Mouse (Mus musculus): ENCODE results near the gene Mmp11.

The Mmp11 gene

DNA sequence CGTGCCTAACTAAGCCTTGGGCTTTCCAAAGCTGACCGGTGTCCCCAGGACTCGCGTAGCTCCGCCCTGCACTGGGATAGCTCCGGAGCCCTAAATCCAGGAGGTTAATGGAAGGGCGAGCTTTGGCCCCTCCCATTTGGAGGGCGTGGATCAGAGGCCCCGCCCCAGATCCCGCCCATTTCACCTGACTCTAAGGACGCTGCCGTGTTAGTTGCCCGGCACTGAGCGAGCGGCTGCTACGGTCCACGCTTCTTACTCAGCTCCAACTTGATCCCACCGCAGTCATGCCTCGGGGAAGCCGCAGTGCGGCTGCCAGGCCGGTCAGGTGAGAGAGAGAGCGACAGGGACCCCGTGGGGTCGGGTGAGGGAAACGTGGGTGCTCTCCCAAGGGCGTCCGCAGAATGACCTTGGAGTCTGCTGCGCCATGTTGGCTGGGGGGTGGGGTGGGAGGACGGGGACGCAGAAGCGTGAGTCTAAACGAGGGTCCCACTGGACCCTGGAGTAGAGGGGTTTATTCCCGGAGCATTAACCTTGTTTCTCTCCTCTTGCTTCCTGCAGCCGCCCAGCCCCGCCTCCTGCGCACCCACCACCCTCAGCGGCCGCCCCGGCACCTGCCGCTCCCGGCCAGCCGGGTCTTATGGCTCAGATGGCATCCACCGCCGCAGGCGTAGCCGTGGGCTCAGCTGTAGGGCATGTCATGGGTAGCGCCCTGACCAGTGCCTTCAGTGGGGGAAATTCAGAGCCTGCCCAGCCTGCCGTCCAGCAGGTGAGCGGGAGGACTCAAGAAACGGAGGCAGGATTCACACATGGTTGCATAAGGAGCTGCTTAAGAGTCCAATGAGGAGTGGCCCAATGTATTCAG lies at the start of gene Mmp11:
Gene Mmp11, minus strand, starts transcription at position 817 of the 862 bp plus-strand sequence.
- DNase-seq (ENCODE audit: low read depth, low spot score) = peak; percentile 86

GRCm38 (mm10) chr10:75979432-75979831 lies 43.1 kb upstream of the Mmp11 start:
- DNase-seq (ENCODE audit: low read depth, low spot score) = no peak

DNA sequence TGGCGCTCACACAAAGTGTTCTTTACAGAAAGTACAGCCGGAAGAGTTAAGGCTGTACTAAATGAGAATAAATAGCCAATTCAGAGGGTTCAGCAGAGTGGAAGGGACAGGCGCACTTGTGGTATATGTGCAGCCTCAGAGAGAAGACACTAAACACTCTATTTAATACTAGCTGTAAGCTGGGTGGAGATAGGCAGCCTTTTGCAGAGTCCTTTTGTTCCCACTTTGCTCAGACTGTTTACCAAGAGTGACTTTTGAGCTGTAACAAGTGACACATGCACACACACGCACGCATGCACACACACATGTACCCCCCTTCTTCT lies 42.5 kb upstream of the Mmp11 start:
- no peak for DNase-seq (ENCODE audit: low read depth, low spot score)

DNA sequence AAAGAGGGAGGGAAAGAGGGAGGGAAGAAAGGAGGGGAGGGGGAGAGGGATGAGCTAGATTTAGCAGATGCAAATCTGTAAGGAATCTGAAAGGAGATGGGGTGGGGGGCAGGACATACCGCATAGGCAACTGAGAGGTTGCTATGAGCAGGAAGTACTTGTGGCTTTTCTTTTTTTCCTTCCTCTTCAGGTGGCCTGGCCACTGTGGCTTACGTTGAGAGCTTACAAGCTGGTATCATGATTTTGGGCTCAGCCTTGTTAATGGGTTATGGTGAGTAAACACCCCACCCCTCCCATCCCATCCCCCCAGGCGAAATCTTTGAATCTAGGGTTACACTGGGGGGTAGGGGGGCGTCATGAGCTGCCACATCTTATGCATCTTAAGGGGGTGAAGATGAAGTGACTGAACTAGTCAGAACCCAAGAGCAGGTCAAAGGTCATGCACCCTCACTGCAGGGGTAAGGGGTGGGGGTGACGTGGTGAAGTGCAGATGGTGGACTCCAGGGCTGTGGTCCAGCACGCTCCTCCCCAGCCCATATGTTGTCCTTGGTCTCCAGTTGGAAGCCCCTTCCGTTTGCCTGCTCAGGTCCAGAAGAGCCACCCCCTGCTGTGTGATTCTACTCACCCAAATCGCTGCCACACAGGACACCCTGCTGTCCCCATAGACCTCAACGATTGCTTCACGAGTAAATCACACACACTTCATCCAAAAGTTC lies 42.0 kb upstream of the Mmp11 start:
- no peak for DNase-seq (ENCODE audit: low read depth, low spot score)

- no peak for DNase-seq (ENCODE audit: low read depth, low spot score)
Observed at GRCm38 (mm10) chr10:75975216-75975615, 38.9 kb upstream of the Mmp11 start.

DNA sequence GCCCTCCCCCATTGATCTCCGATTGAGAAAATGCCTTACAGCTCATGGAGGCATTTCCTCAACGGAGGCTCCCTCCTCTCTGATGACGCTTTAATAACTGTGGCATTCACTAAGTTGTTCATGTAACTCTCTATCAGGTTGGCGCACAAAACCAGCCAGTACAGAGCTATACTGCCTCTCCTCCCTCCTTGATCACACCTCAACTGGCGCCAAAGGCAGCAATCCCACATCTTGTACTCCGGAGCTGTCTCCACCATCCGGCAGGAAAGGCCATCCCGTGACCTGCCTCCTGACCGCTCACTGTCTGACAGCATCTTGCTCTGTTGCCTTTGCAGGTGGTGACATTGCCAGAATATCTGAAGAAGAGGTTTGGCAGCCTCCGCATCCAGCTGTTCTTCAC lies 37.5 kb upstream of the Mmp11 start:
- no peak for DNase-seq (ENCODE audit: low read depth, low spot score)

GRCm38 (mm10) chr10:75954381-75954811 lies 18.1 kb upstream of the Mmp11 start, which contains the start of gene Gm5134:
Gene Gm5134, plus strand, starts transcription at chr10:75954514.
- no peak for DNase-seq (ENCODE audit: low read depth, low spot score)

DNA sequence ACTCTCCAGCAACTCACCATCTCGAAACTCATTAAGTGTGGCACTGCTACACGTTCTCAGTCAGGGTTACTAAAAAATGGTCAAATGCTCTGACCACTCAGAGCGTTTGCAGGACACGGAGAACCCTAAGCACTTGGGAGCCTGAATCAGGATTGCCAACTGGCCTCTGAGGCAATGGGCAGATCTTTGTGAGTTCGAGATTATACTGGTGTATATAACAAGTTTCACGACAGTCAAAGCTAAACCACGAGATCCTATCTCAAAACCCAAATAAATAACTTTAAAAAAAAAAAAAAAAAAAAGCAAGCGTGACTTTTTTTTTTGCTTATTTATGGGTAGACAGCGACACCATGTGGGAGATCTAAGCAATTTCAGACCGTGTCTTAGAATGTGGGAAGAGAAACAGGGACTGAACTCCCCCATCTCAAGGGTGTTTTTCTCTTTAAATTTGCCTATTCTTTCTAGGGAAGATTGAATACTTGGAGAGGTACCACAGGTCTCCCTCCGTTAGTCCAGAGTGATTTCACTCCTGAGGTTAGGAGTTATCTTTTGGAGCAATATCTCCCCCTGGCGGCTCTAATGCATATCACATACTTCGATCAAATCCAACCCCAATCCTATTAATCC lies 15.2 kb upstream of the Mmp11 start:
- DNase-seq (ENCODE audit: low read depth, low spot score) = no peak

DNA sequence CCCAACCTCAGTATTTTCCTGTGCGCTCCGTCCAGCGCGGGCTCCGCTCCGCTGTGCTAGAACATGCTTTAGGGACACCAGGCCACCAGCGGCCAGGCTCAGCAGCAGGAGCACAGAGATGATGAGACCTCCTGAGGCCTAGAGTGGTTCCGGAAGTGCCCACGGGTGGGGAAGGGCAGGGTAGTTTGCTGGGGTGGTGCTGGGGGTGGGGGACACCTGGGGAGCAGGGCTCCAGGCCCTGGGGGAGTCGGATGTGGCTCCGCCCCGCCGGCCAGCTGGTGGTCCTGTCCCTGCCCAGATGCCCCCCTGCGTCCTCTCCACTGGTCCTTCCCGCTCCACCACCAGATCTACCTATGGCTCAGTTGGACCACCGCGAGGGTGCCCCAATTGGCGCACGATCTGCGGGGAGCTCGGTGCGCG lies 14.5 kb upstream of the Mmp11 start:
- no peak for DNase-seq (ENCODE audit: low read depth, low spot score)

DNA sequence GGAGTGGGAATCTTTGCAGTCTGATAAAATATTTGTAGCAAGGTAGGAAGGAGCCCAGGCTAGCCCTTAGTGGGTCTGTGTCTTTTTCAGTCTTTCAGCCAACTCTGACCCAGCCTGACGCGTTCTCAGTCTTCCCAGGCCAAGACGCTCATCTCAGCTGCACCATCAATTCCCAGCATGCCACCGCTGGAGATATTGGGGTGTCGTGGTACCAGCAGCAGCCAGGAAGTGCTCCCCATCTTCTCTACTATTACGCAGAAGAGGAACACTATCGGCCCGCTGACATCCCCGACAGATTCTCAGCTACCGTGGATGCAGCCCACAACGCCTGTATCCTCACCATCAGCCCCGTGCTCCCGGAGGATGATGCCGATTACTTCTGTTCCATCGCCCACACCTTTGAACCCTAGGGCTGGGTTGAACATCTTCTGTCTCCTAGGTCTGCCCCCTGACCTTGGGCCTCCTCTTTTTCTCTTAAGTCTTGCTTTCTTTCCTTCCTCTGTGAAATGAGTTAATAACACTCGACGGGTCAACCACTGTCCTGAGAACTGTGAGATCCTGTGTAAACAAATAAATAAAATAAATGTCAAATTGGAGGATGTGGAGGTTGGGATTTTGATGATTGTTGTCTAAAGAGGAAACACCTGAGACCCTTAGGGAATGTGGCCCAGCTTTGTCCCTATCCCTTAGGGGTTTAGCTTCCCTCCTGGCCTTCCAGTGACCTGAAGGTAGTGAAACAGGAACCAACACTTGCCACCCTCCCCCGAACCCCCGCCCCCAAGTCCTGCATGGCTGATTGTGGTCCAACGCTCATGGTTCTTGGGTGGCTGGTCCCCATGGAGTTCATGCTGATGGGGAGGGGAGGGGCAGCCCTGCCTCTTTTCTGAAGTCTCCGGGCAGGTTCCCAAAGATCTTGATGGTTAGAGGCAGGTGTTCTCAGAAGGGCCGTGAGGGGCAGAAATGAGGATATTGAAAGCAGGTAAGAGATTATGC lies 13.1 kb upstream of the Mmp11 start:
- no peak for DNase-seq (ENCODE audit: low read depth, low spot score)

GRCm38 (mm10) chr10:75948079-75948478 lies 11.8 kb upstream of the Mmp11 start:
- DNase-seq (ENCODE audit: low read depth, low spot score) = no peak

- no peak for DNase-seq (ENCODE audit: low read depth, low spot score)
Observed at GRCm38 (mm10) chr10:75945896-75946295, 9.6 kb upstream of the Mmp11 start.

GRCm38 (mm10) chr10:75945213-75945612 lies 8.9 kb upstream of the Mmp11 start:
- DNase-seq (ENCODE audit: low read depth, low spot score) = no peak

GRCm38 (mm10) chr10:75944066-75944772 lies 7.9 kb upstream of the Mmp11 start:
- no peak for DNase-seq (ENCODE audit: low read depth, low spot score)

DNA sequence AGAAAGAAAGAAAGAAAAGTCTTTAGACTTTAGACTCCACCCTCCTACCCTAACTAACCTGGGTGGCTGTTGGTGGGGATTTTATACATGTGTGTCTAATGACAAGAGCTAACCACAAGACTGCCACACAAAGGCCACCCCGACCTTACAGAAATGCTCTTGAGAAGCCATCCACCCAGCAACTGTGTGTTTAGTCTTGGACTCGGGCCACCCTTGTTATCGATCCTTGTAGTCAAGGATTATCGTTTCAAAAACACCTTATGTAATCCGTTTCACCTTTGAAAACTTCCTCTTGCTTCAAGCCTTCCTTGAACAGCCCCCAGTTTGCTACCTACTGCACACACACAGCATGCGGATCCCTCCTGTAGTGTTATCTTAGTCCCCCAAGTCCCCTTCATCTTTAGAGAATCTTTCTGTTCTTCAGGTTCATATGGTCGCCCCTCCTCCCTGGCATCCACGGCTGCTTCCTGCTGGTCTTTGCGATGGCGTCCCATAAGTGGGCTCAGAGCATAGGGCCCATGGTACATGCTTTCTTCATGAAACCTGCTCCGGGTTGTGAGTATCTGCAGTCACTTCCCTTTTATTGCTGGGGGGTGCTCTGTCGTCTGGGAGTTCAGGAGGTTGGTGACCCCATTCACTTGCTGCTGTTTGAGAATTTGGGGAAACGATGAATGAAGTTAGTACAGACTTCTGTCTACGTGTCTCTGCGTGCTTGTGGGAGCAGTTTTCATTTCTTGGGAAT lies 6.6 kb upstream of the Mmp11 start, which contains the start of gene Vpreb3:
Gene Vpreb3, plus strand, starts transcription at position 322 of the 742 bp plus-strand sequence.
- no peak for DNase-seq (ENCODE audit: low read depth, low spot score)

- DNase-seq (ENCODE audit: low read depth, low spot score) = no peak
Observed at GRCm38 (mm10) chr10:75941042-75941824, 4.9 kb upstream of the Mmp11 start.

- no peak for DNase-seq (ENCODE audit: low read depth, low spot score)
Observed at GRCm38 (mm10) chr10:75940520-75940919, 4.2 kb upstream of the Mmp11 start, which contains the start of gene Gm867. Gene Gm867, minus strand, starts transcription at chr10:75940672.

DNA sequence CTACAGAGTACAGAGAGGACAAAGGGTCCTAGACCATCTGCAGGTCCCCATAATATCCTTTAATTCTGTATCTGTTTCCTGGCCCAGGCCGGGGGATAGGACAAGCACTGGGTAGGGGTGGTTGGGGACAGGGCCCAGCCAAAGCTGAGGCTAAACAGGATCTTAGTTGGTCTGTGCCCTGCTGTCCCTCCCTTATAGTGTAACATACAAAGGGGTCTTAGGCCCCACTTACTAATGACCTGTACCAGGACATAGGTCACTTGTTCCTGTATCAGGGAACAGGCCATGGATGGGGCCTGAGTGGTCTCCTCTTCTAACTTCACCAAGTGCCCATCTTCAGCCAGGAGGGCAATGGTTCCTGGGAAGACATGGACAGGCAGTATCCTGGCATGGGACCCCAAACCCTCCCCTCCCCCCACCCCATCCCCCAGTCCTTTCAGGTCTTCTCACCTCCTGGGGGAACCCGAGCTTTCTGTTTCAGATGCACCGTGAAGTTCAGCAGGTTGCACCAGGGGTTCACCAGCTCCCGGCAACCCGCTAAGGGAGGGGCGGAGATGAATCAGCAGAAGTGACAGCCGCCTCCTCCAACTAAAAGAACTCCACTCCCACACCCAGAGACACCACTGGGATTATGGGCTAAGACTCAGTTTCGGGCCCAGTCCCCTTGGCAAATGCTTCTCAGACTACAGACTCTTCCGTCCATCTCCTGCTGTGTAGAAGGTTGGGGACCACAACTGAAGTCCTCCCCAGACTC lies 3.4 kb upstream of the Mmp11 start:
- DNase-seq (ENCODE audit: low read depth, low spot score) = no peak

Measured in WW6 (cell line).